Mouse (Mus musculus): Measurements from ENCODE around the gene Adipor2. TPM values are rescaled to one million over a fixed set of nuclear protein-coding genes. Genes with fewer than 3 reads are reported as not detected.

Adipor2 gene
- polyA plus RNA-seq, 1 experiment from 2014 or later: 35.2 TPM

GRCm38 (mm10) chr6:119430508-119430907 lies 13.0 kb upstream of the Adipor2 start:
- Histone ChIP-seq H3K4me3 (ENCODE audit: low read depth, low read length) (no peak overlapping the region), H3K9me3 (replicated peaks; ENCODE audit: control insufficient read depth, low read length) (no peaks in the 10 kb centered on the region), H3K4me1 (ENCODE audit: control insufficient read depth, low read depth, low read length) (no peaks in the 10 kb centered on the region), H3K36me3 (ENCODE audit: control insufficient read depth, insufficient read depth) (no peaks in the 10 kb centered on the region), H3K9ac (ENCODE audit: low read depth, low read length) (no peak overlapping the region), H3K4me2 (ENCODE audit: low read depth, low read length) (no peak overlapping the region), H3K27ac (ENCODE audit: low read length) (no peak overlapping the region), H3K27me3 (ENCODE audit: control insufficient read depth, insufficient read depth, low read depth, low read length) (no peaks in the 10 kb centered on the region)
- ATAC-seq (ENCODE audit: low read depth): no peak
- 26% methylated on average over 2 of the region's 2 CpGs for WGBS (ENCODE audit: insufficient replicate concordance)

- Histone ChIP-seq H3K4me3 (ENCODE audit: low read depth, low read length) (no peak overlapping the region), H3K27ac (ENCODE audit: low read length) (no peak overlapping the region), H3K9ac (ENCODE audit: low read depth, low read length) (no peak overlapping the region), H3K4me2 (ENCODE audit: low read depth, low read length) (no peak overlapping the region), H3K9me3 (replicated peaks; ENCODE audit: control insufficient read depth, low read length) (no peaks in the 10 kb centered on the region), H3K27me3 (ENCODE audit: control insufficient read depth, insufficient read depth, low read depth, low read length) (no peaks in the 10 kb centered on the region), H3K4me1 (ENCODE audit: control insufficient read depth, low read depth, low read length) (no peaks in the 10 kb centered on the region), H3K36me3 (ENCODE audit: control insufficient read depth, insufficient read depth) (no peaks in the 10 kb centered on the region)
- WGBS (ENCODE audit: insufficient replicate concordance): 81% methylated on average over 13 of the region's 13 CpGs
- ATAC-seq (ENCODE audit: low read depth): no peak
These were observed 11.8 kb upstream of the Adipor2 start for GRCm38 (mm10) chr6:119429311-119429710.

- no peaks in the 10 kb centered on the region for H3K36me3 ChIP-seq (ENCODE audit: control insufficient read depth, insufficient read depth)
- H3K4me3 ChIP-seq (ENCODE audit: low read depth, low read length): no peak overlapping the region
- no peak overlapping the region for H3K4me2 ChIP-seq (ENCODE audit: low read depth, low read length)
- H3K9me3 ChIP-seq (replicated peaks; ENCODE audit: control insufficient read depth, low read length): no peaks in the 10 kb centered on the region
- no peak overlapping the region for H3K9ac ChIP-seq (ENCODE audit: low read depth, low read length)
- no peak for ATAC-seq (ENCODE audit: low read depth)
- H3K27me3 ChIP-seq (ENCODE audit: control insufficient read depth, insufficient read depth, low read depth, low read length): no peaks in the 10 kb centered on the region
- 57% methylated on average over 3 of the region's 3 CpGs for WGBS (ENCODE audit: insufficient replicate concordance)
- no peaks in the 10 kb centered on the region for H3K4me1 ChIP-seq (ENCODE audit: control insufficient read depth, low read depth, low read length)
- H3K27ac ChIP-seq (ENCODE audit: low read length): no peak overlapping the region
These were observed 11.1 kb upstream of the Adipor2 start for GRCm38 (mm10) chr6:119428611-119429010.

GRCm38 (mm10) chr6:119421001-119421400 lies 3.5 kb upstream of the Adipor2 start:
- 36% methylated on average over 4 of the region's 4 CpGs for WGBS (ENCODE audit: insufficient replicate concordance)
- Histone ChIP-seq H3K36me3 (ENCODE audit: control insufficient read depth, insufficient read depth) (no peaks in the 10 kb centered on the region), H3K27me3 (ENCODE audit: control insufficient read depth, insufficient read depth, low read depth, low read length) (no peaks in the 10 kb centered on the region), H3K4me3 (ENCODE audit: low read depth, low read length) (no peak overlapping the region), H3K9me3 (replicated peaks; ENCODE audit: control insufficient read depth, low read length) (no peaks in the 10 kb centered on the region), H3K4me2 (ENCODE audit: low read depth, low read length) (no peak overlapping the region), H3K4me1 (ENCODE audit: control insufficient read depth, low read depth, low read length) (peaks cover 4% of the 10 kb centered on the region), H3K27ac (ENCODE audit: low read length) (no peak overlapping the region), H3K9ac (ENCODE audit: low read depth, low read length) (no peak overlapping the region)
- no peak for ATAC-seq (ENCODE audit: low read depth)

GRCm38 (mm10) chr6:119420357-119420756 lies 2.9 kb upstream of the Adipor2 start:
- no peaks in the 10 kb centered on the region for H3K9me3 ChIP-seq (replicated peaks; ENCODE audit: control insufficient read depth, low read length)
- no peak overlapping the region for H3K4me2 ChIP-seq (ENCODE audit: low read depth, low read length)
- no peak overlapping the region for H3K27ac ChIP-seq (ENCODE audit: low read length)
- no peak overlapping the region for H3K4me3 ChIP-seq (ENCODE audit: low read depth, low read length)
- no peaks in the 10 kb centered on the region for H3K36me3 ChIP-seq (ENCODE audit: control insufficient read depth, insufficient read depth)
- peaks cover 4% of the 10 kb centered on the region for H3K4me1 ChIP-seq (ENCODE audit: control insufficient read depth, low read depth, low read length)
- H3K9ac ChIP-seq (ENCODE audit: low read depth, low read length): no peak overlapping the region
- H3K27me3 ChIP-seq (ENCODE audit: control insufficient read depth, insufficient read depth, low read depth, low read length): no peaks in the 10 kb centered on the region
- no peak for ATAC-seq (ENCODE audit: low read depth)
- 76% methylated on average over 5 of the region's 5 CpGs for WGBS (ENCODE audit: insufficient replicate concordance)

GRCm38 (mm10) chr6:119419412-119419811 lies 1.9 kb upstream of the Adipor2 start:
- WGBS (ENCODE audit: insufficient replicate concordance): 70% methylated on average over 7 of the region's 7 CpGs
- no peaks in the 10 kb centered on the region for H3K9me3 ChIP-seq (replicated peaks; ENCODE audit: control insufficient read depth, low read length)
- no peak overlapping the region for H3K4me2 ChIP-seq (ENCODE audit: low read depth, low read length)
- no peak overlapping the region for H3K4me3 ChIP-seq (ENCODE audit: low read depth, low read length)
- no peak overlapping the region for H3K27ac ChIP-seq (ENCODE audit: low read length)
- H3K4me1 ChIP-seq (ENCODE audit: control insufficient read depth, low read depth, low read length): peaks cover 4% of the 10 kb centered on the region
- H3K27me3 ChIP-seq (ENCODE audit: control insufficient read depth, insufficient read depth, low read depth, low read length): no peaks in the 10 kb centered on the region
- no peaks in the 10 kb centered on the region for H3K36me3 ChIP-seq (ENCODE audit: control insufficient read depth, insufficient read depth)
- H3K9ac ChIP-seq (ENCODE audit: low read depth, low read length): no peak overlapping the region
- no peak for ATAC-seq (ENCODE audit: low read depth)

- H3K36me3 ChIP-seq (ENCODE audit: control insufficient read depth, insufficient read depth): no peaks in the 10 kb centered on the region
- H3K9me3 ChIP-seq (replicated peaks; ENCODE audit: control insufficient read depth, low read length): no peaks in the 10 kb centered on the region
- WGBS (ENCODE audit: insufficient replicate concordance): 62% methylated on average over 7 of the region's 7 CpGs
- H3K27ac ChIP-seq (ENCODE audit: low read length): no peak overlapping the region
- peaks cover 4% of the 10 kb centered on the region for H3K4me1 ChIP-seq (ENCODE audit: control insufficient read depth, low read depth, low read length)
- H3K4me2 ChIP-seq (ENCODE audit: low read depth, low read length): no peak overlapping the region
- ATAC-seq (ENCODE audit: low read depth): no peak
- no peak overlapping the region for H3K4me3 ChIP-seq (ENCODE audit: low read depth, low read length)
- H3K9ac ChIP-seq (ENCODE audit: low read depth, low read length): no peak overlapping the region
- H3K27me3 ChIP-seq (ENCODE audit: control insufficient read depth, insufficient read depth, low read depth, low read length): no peaks in the 10 kb centered on the region
These were observed 1.1 kb upstream of the Adipor2 start for GRCm38 (mm10) chr6:119418392-119419251.

- Histone ChIP-seq H3K27me3 (ENCODE audit: control insufficient read depth, insufficient read depth, low read depth, low read length) (no peaks in the 10 kb centered on the region), H3K4me1 (ENCODE audit: control insufficient read depth, low read depth, low read length) (peaks cover 4% of the 10 kb centered on the region), H3K27ac (ENCODE audit: low read length) (no peak overlapping the region), H3K9me3 (replicated peaks; ENCODE audit: control insufficient read depth, low read length) (no peaks in the 10 kb centered on the region), H3K36me3 (ENCODE audit: control insufficient read depth, insufficient read depth) (no peaks in the 10 kb centered on the region), H3K4me2 (ENCODE audit: low read depth, low read length) (peak overlapping the region; percentile 59; the same call in 1 of the 2 replicates), H3K9ac (ENCODE audit: low read depth, low read length) (no peak overlapping the region), H3K4me3 (ENCODE audit: low read depth, low read length) (no peak overlapping the region)
- WGBS (ENCODE audit: insufficient replicate concordance): 57% methylated on average over 7 of the region's 7 CpGs
- ATAC-seq (ENCODE audit: low read depth): no peak
These were observed 317 bp upstream of the Adipor2 start for GRCm38 (mm10) chr6:119417821-119418220.

GRCm38 (mm10) chr6:119416643-119417042 lies 861 bp downstream of the Adipor2 start:
- H3K4me3 ChIP-seq (ENCODE audit: low read depth, low read length): peak overlapping the region; percentile 3; the same call in 1 of the 2 replicates
- H3K36me3 ChIP-seq (ENCODE audit: control insufficient read depth, insufficient read depth): no peaks in the 10 kb centered on the region
- peak overlapping the region; percentile 59 for H3K4me2 ChIP-seq (ENCODE audit: low read depth, low read length)
- H3K9ac ChIP-seq (ENCODE audit: low read depth, low read length): no peak overlapping the region
- ATAC-seq (ENCODE audit: low read depth): no peak
- no peaks in the 10 kb centered on the region for H3K9me3 ChIP-seq (replicated peaks; ENCODE audit: control insufficient read depth, low read length)
- H3K4me1 ChIP-seq (ENCODE audit: control insufficient read depth, low read depth, low read length): peaks cover 4% of the 10 kb centered on the region
- H3K27ac ChIP-seq (ENCODE audit: low read length): no peak overlapping the region
- no peaks in the 10 kb centered on the region for H3K27me3 ChIP-seq (ENCODE audit: control insufficient read depth, insufficient read depth, low read depth, low read length)
- 47% methylated on average over 6 of the region's 6 CpGs for WGBS (ENCODE audit: insufficient replicate concordance)

Data from liver, embryonic 16.5 days (tissue).